Mouse (Mus musculus) midbrain, embryonic 13.5 days (tissue): ENCODE measurements around the gene Sergef. TPM values are rescaled to one million over a fixed set of nuclear protein-coding genes. Genes with fewer than 3 reads are reported as not detected.

Source experiments
- ATAC-seq: fragments of 200-750 bp; cut with Nextera tagmentation; 2 replicates; pipeline ENCODE4 v1.8.0; 2017; ENCODE audit warnings: mild to moderate bottlenecking, moderate TSS enrichment, moderate library complexity
- H3K27ac ChIP-seq: fragments of 300-500 bp; sonication (generic); 2 replicates; pipeline ENCODE4 v1.5.1; 2015; ENCODE audit warnings: inconsistent platforms, mild to moderate bottlenecking, moderate library complexity
- H3K27me3 ChIP-seq: fragments of 300-500 bp; sonication (generic); 2 replicates; pipeline ENCODE4 v1.6.1; 2015; ENCODE audit warnings: mild to moderate bottlenecking, inconsistent platforms
- H3K36me3 ChIP-seq: fragments of 300-500 bp; sonication (generic); 2 replicates; pipeline ENCODE4 v1.6.1; 2015; ENCODE audit warnings: mild to moderate bottlenecking, inconsistent platforms
- H3K4me1 ChIP-seq: fragments of 300-500 bp; sonication (generic); replicated peaks from 2 replicates; pipeline ENCODE4 v1.6.1; 2015; ENCODE audit warnings: inconsistent platforms
- H3K4me2 ChIP-seq: fragments of 300-500 bp; sonication (generic); replicated peaks from 2 replicates; pipeline ENCODE4 v1.6.1; 2015; ENCODE audit warnings: moderate library complexity, mild to moderate bottlenecking, inconsistent platforms
- H3K4me3 ChIP-seq: fragments of 300-500 bp; sonication (generic); replicated peaks from 2 replicates; pipeline ENCODE4 v1.5.1; 2015; ENCODE audit warnings: mild to moderate bottlenecking, inconsistent platforms
- H3K9ac ChIP-seq: fragments of 300-500 bp; sonication (generic); replicated peaks from 2 replicates; pipeline ENCODE4 v1.6.1; 2015; ENCODE audit warnings: mild to moderate bottlenecking, inconsistent platforms
- H3K9me3 ChIP-seq: fragments of 300-500 bp; sonication (generic); 2 replicates; pipeline ENCODE4 v1.6.1; 2016; ENCODE audit warnings: mild to moderate bottlenecking, inconsistent platforms
- WGBS: fragments of 180-500 bp; shearing (Covaris S2); methylation state at CpG from one replicate; pipeline ENCODE4 v1.1.7; 2015; 5-methylcytosine and 5-hydroxymethylcytosine counted together
- polyA plus RNA-seq: library from polyadenylated mRNA; unstranded; fragments of >200 nt; fragmentation: Nextera tagmentation; extraction: Ambion mirVana; gene quantifications from 2 replicates; pipeline ENCODE4 v1.2.1, GENCODE M21; 2015

The Sergef gene
- polyA plus RNA-seq, 1 experiment from 2014 or later = 30.0 TPM

DNA sequence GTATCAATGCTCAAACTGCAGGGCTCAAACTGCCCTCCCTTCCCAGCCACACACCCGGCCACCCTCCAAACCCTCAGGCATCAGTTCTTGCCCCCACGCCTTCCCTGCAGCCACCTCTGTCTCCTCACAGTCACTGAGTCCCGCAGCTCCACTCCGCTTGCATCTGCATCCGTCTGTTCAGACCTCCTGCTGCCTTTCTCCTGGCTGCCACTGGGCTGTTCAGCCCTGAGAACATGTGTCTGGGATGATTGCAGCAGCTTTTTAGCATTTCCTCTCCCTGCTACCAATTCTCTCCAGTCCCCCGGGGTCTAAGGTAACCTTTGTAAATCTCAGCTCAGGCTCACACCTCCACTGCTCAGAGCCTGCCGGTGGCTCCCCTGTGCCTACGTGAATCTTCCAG is 109.7 kb downstream of the Sergef start:
- Histone ChIP-seq H3K9me3 (no peaks in the 10 kb centered on the region), H3K4me3 (no peak overlapping the region), H3K36me3 (no peaks in the 10 kb centered on the region), H3K4me1 (peaks cover 17% of the 10 kb centered on the region), H3K27me3 (no peaks in the 10 kb centered on the region), H3K9ac (no peak overlapping the region), H3K27ac (no peak overlapping the region; the same call in 1 of the 2 replicates), H3K4me2 (no peak overlapping the region)
- ATAC-seq = no peak
- 48% methylated on average over 8 of the region's 8 CpGs for WGBS

DNA sequence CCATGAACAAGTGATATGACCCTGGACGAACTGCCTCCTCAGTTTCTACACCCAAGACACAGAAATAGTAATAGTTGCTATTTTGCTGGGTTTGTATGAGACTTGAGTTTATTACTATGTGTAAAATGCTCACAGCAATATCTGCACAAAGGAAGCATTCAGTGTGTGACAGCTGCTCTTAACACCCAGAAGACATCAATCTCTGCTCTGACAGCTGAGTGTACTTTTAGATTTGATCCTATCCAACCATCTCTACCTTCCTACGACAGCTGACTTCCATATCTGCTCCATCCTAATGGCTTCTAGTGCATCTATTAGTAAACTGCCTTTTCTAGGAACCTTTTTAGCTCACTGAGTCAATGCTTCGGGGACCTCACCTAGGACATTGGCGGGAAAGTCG is 110.3 kb downstream of the Sergef start:
- H3K27me3 ChIP-seq = no peaks in the 10 kb centered on the region
- WGBS = 90% methylated on average over 5 of the region's 5 CpGs
- ATAC-seq = no peak
- H3K4me1 ChIP-seq = peaks cover 12% of the 10 kb centered on the region
- H3K9me3 ChIP-seq = no peaks in the 10 kb centered on the region
- H3K4me3 ChIP-seq = no peak overlapping the region
- no peak overlapping the region for H3K27ac ChIP-seq
- H3K36me3 ChIP-seq = no peaks in the 10 kb centered on the region
- H3K9ac ChIP-seq = no peak overlapping the region
- H3K4me2 ChIP-seq = no peak overlapping the region

DNA sequence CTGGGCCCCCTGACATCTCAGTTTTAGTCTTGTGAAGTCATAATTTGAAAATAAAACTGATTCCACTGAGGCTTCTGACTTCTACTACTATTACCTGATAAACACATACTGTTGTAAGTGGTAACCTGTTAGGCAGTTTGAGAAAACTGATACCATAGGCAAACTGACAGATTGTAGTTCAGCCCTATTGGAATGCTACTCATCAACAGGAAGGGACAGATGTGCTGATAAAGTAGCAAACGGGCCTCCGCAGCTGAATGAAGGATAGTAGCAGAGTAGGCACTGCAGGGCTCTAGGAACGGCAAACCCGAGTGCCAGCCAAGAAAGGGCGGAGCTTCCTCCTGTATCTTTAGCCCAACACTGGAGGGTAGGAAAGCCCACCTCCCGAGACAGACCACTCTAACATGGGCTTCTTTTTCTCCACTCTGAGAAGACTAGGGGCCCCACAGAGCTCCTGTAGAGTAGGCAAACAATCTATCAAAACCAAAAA is 112.9 kb downstream of the Sergef start:
- 75% methylated on average over 6 of the region's 6 CpGs for WGBS
- no peak for ATAC-seq
- Histone ChIP-seq H3K36me3 (no peaks in the 10 kb centered on the region), H3K27ac (no peak overlapping the region), H3K9me3 (no peaks in the 10 kb centered on the region), H3K4me2 (no peak overlapping the region), H3K4me1 (peaks cover 12% of the 10 kb centered on the region), H3K27me3 (no peaks in the 10 kb centered on the region), H3K4me3 (no peak overlapping the region), H3K9ac (no peak overlapping the region)

DNA sequence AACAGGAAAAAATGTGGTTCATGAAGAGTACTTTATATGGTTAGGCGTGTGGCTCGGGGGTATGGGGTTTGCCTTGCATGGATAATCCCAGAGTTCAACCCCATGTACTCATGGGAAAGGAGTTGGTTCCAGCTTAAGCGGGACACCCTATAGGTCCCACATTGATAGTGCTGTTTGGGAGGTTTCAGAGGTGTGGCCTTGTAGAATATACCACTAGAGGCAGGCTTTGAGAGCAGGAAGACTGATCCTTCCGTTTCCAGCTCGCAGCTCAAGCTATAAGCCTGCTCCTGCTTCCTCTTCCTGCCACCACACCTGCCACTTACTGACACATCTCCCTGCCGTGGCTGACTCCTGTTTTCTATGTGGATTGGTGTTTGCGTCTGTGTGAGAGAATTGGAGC is 116.4 kb downstream of the Sergef start:
- no peak overlapping the region for H3K27ac ChIP-seq
- WGBS = 94% methylated on average over 7 of the region's 7 CpGs
- no peaks in the 10 kb centered on the region for H3K36me3 ChIP-seq
- no peak overlapping the region for H3K9ac ChIP-seq
- ATAC-seq = no peak
- no peak overlapping the region for H3K4me2 ChIP-seq
- peaks cover 13% of the 10 kb centered on the region for H3K4me1 ChIP-seq
- H3K4me3 ChIP-seq = no peak overlapping the region
- no peaks in the 10 kb centered on the region for H3K9me3 ChIP-seq
- H3K27me3 ChIP-seq = no peaks in the 10 kb centered on the region

DNA sequence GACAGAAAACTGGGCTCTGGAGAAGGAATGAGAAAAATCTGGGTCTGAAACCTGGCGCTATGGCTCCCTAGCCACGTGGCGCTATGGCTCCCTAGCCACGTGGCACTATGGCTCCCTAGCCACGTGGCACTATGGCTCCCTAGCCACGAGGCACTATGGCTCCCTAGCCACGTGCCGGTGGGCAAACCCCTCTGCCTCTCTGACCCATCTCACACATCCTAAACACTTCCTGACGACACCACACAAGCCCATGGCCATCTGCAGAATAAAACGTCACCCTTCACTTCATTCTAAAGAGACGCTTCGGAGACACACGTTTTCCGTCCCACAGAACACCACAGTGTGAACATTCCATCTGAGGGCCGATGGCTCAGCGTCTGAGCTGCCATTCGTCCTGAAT is 117.8 kb downstream of the Sergef start:
- H3K4me1 ChIP-seq = peaks cover 13% of the 10 kb centered on the region
- H3K9me3 ChIP-seq = no peaks in the 10 kb centered on the region
- WGBS = 95% methylated on average over 17 of the region's 17 CpGs
- no peaks in the 10 kb centered on the region for H3K27me3 ChIP-seq
- no peak overlapping the region for H3K9ac ChIP-seq
- no peak overlapping the region for H3K27ac ChIP-seq
- H3K36me3 ChIP-seq = no peaks in the 10 kb centered on the region
- H3K4me2 ChIP-seq = no peak overlapping the region
- no peak overlapping the region for H3K4me3 ChIP-seq
- no peak for ATAC-seq

DNA sequence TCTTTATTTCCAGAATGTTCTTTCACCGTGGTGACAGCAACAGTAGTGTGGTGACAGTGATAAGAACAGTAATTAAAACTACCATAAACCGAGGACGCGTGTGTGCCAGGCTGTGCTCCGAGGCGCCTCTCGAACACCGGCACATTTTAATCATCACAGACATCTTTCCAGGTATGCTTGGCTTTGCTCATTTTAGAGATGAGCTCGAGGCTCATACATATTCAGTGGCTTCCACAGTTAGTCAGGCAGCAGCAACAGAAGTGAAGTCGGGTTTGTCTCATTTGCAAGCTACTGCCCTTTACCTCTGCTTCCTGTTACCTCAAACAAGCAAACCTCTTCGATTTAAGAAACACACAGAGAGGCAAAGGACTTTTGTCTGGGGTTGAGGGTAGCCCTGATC is 120.5 kb downstream of the Sergef start:
- Histone ChIP-seq H3K9ac (no peak overlapping the region), H3K36me3 (0 out of 2 replicates have a peak, but pooled peaks cover 3% of the 10 kb centered on the region), H3K4me1 (peaks cover 13% of the 10 kb centered on the region), H3K27ac (peak overlapping the region; percentile 53; the same call in 1 of the 2 replicates), H3K4me3 (no peak overlapping the region), H3K27me3 (no peaks in the 10 kb centered on the region), H3K9me3 (no peaks in the 10 kb centered on the region), H3K4me2 (no peak overlapping the region)
- 68% methylated on average over 11 of the region's 11 CpGs for WGBS
- no peak for ATAC-seq

DNA sequence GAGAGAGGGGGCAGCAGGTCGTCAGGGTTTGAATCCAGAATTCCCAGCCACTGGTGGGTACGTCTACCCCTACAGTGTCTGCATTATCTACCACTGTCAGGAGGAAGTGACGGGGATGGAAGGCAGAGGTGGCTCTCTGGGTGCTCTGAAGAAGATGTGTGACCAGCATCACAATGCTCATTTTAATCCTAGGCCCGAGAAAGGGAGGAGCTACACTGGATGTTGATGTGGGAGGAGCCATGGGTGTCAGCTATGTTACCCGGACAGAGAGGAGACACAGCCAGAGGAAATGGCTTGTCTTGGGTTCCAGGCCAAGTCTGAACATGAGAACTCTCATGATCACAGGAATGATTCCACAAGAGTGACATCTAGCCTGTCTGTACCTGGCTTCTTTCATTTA is 122.4 kb downstream of the Sergef start:
- Histone ChIP-seq H3K27me3 (no peaks in the 10 kb centered on the region), H3K4me3 (no peak overlapping the region), H3K4me1 (peaks cover 19% of the 10 kb centered on the region), H3K27ac (no peak overlapping the region), H3K4me2 (no peak overlapping the region), H3K9ac (no peak overlapping the region), H3K36me3 (0 out of 2 replicates have a peak, but pooled peaks cover 3% of the 10 kb centered on the region), H3K9me3 (no peaks in the 10 kb centered on the region)
- 50% methylated on average over 5 of the region's 5 CpGs for WGBS
- ATAC-seq = 0 out of 2 replicates have a peak, but pooled peaks have one; percentile 18

DNA sequence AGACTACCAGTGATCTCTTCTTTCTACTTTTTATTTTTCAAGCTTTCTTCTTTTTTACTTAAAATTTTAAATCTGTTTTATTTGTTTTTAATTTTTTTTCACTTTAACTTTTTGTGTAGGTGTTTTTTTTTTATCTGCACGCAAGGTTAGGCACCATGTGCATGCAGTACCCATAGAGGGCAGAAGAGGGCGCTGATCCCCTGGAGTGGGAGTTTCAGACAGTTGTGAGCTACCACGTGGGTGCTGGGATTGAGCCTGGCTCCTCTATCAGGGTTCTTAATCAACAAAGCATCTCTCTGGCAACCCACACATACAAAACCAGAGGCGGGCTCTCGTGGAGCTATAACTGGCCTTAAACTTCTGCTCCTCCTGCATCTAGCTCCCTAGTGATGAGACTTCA is 123.6 kb downstream of the Sergef start:
- no peak overlapping the region for H3K9ac ChIP-seq
- H3K4me1 ChIP-seq = peaks cover 21% of the 10 kb centered on the region
- H3K36me3 ChIP-seq = 0 out of 2 replicates have a peak, but pooled peaks cover 3% of the 10 kb centered on the region
- H3K27ac ChIP-seq = no peak overlapping the region
- 73% methylated on average over 5 of the region's 5 CpGs for WGBS
- 0 out of 2 replicates have a peak, but pooled peaks cover 2% of the 10 kb centered on the region for H3K27me3 ChIP-seq
- ATAC-seq = no peak
- H3K9me3 ChIP-seq = no peaks in the 10 kb centered on the region
- H3K4me3 ChIP-seq = no peak overlapping the region
- no peak overlapping the region for H3K4me2 ChIP-seq

DNA sequence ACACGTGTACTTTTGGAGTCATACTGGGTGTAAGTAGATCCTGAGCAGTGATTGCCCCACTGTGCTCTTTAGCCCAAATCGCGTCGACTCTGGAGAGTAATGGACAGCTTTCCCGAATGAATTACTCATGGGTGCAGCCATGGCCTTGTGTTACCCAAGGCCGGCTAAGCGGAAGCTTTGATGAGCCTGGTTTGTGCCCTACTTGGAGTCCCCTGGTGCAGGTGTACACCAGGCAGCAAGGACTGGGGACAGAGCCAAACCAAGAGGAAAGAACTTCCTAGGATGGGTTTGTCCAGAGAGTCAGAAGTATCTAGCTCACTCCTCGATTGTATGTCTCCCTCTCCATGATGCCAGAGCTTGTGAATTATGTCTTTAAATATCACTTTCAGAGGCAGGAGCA is 124.6 kb downstream of the Sergef start:
- Histone ChIP-seq H3K4me3 (no peak overlapping the region), H3K9me3 (no peaks in the 10 kb centered on the region), H3K27ac (no peak overlapping the region), H3K4me1 (peaks cover 26% of the 10 kb centered on the region), H3K4me2 (no peak overlapping the region), H3K36me3 (0 out of 2 replicates have a peak, but pooled peaks cover 3% of the 10 kb centered on the region), H3K27me3 (0 out of 2 replicates have a peak, but pooled peaks cover 2% of the 10 kb centered on the region), H3K9ac (no peak overlapping the region)
- WGBS = 93% methylated on average over 8 of the region's 8 CpGs
- ATAC-seq = no peak

DNA sequence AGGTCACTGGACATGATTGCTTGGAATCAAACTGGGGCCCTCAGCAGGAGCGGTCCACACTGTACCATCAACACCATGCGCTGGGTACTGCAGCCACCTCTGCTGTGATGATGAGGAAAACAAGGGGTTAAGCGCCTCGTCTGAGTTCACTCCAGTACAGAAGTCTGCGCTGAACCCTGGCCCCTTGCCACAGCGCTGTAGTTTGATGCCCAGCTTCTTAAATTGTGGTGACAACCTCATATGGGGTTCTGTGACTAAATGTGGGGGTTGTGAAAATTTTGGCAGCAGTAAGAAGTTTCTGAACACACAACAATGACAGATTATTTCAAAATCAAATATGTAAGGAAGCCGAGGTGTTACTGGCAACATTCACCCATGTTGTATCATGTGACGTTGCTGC is 126.0 kb downstream of the Sergef start:
- Histone ChIP-seq H3K4me1 (peaks cover 32% of the 10 kb centered on the region), H3K36me3 (0 out of 2 replicates have a peak, but pooled peaks cover 3% of the 10 kb centered on the region), H3K27me3 (0 out of 2 replicates have a peak, but pooled peaks cover 2% of the 10 kb centered on the region), H3K27ac (no peak overlapping the region), H3K4me3 (no peak overlapping the region), H3K9me3 (no peaks in the 10 kb centered on the region), H3K9ac (no peak overlapping the region), H3K4me2 (no peak overlapping the region)
- ATAC-seq = no peak
- 85% methylated on average over 8 of the region's 8 CpGs for WGBS

DNA sequence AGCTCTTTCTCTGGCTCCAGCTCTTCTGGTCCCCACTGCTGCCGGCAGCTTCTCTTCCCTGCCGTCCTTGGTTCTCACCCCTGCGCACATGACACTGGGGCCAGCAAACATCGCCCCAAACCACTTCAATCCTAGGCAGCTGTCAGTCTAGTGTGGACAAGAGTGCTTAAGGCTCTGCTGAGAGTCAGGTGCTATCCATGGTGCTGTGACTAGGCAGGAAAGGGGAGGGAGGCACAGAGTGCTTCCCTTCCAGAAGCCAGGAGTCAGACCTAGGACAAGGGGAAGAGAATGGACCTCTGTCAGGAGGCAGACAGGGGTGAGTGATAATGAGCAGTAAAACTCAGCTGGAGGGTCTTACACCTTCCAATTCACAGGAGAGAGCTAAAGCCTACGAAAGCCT is 126.8 kb downstream of the Sergef start:
- Histone ChIP-seq H3K9me3 (no peaks in the 10 kb centered on the region), H3K9ac (no peak overlapping the region), H3K4me2 (no peak overlapping the region), H3K4me1 (peaks cover 33% of the 10 kb centered on the region), H3K36me3 (0 out of 2 replicates have a peak, but pooled peaks cover 3% of the 10 kb centered on the region), H3K27ac (no peak overlapping the region), H3K27me3 (0 out of 2 replicates have a peak, but pooled peaks cover 2% of the 10 kb centered on the region), H3K4me3 (no peak overlapping the region)
- WGBS = 89% methylated on average over 5 of the region's 5 CpGs
- no peak for ATAC-seq

DNA sequence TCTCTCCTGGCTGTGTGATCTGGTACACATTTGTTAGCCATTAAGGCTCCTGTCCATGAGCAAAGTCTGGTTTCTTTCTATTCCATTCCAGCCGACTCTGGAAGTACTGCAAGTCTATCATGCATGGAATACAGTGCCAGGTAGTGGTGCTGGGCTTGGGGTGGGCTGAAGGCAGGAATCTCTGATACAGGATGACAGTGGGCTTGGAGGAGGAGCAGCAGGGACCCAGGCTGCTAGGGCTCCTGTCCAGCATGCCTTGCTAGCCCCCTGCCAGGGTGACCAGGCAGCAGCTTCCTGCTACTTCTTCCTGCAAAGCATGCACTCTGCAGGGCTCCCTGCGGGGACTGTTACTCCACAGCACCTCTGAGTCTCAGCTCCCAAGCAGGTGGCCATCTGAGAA is 128.8 kb downstream of the Sergef start:
- Histone ChIP-seq H3K9ac (no peak overlapping the region), H3K4me3 (no peak overlapping the region), H3K9me3 (no peaks in the 10 kb centered on the region), H3K4me1 (peaks cover 33% of the 10 kb centered on the region), H3K27ac (peak overlapping the region; percentile 83; the same call in 1 of the 2 replicates), H3K36me3 (0 out of 2 replicates have a peak, but pooled peaks cover 3% of the 10 kb centered on the region), H3K4me2 (no peak overlapping the region), H3K27me3 (0 out of 2 replicates have a peak, but pooled peaks cover 2% of the 10 kb centered on the region)
- no peak for ATAC-seq
- 70% methylated on average over 2 of the region's 2 CpGs for WGBS
